Mouse (Mus musculus): ENCODE measurements around the gene Pcdh9. TPM values are rescaled to one million over a fixed set of nuclear protein-coding genes. Genes with fewer than 3 reads are reported as not detected.

Gene Pcdh9
- total and polyA plus RNA-seq, 3 experiments: 0.70 to 1.8 (median 1.2) TPM

DNA sequence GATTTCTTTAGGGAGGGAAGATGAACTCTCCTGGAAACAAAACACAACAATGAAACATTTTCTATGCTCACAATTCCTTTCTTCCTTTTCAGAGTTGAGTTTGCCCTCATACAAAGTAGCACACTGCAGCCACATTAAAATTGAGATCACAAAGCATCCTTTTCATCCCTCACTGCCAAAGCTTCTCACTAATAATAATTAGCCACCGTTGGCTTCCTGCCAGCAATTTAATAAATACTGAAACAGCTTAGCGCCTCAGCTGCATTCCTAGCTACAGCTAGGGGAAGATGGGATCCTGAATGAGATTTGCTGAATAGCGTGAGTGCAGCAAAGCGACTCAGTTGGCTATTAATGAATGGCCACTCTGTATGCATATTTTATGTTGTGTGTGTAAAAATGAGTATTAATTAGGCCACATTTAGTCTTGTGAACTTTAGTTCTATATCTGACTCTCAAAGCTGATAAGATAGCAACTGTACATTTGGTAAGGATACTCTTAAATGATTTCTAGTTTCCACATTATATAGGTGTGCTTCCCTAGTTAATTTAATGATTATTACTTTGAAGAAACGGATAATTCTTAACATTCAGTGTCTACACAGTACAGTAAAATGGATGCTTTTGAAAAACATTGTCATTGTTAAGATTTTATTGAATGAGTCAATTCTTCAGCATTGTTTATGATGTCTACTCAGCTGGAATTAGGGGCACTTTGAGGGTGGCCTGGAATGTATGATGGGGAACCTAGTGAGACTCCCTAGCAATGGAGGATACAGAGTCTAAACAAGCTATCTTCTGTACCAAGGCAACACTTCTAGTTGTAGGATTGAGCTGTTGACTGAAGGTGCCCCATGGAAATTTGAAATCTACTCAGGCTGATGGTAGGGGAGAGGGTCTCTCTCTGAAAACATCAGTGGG is 881.1 kb downstream of the Pcdh9 start:
- intact Hi-C loops (cut with DNase I): no loop called here
- WGBS: 67% methylated on average over 5 of the region's 5 CpGs
- no peaks in the 10 kb centered on the region for H3K4me1 ChIP-seq (ENCODE audit: control insufficient read depth, insufficient read depth, low read length)
- DNase-seq: no peak
- no peak overlapping the region for H3K9ac ChIP-seq (ENCODE audit: low read depth, low read length)
- TF ChIP-seq POLR2A (IDR thresholded peaks at IDR 0.05; ENCODE audit: insufficient read depth, low read depth, low read length): no peak
- TF ChIP-seq EP300 (IDR thresholded peaks at IDR 0.05; ENCODE audit: insufficient read depth, low read depth, low read length): no peak
- TF ChIP-seq CTCF (IDR thresholded peaks at IDR 0.05): no peak
- H3K36me3 ChIP-seq (ENCODE audit: control insufficient read depth, insufficient read depth, low read length): no peaks in the 10 kb centered on the region
- H3K4me3 ChIP-seq: no peak overlapping the region
- no peaks in the 10 kb centered on the region for H3K27me3 ChIP-seq (ENCODE audit: control insufficient read depth, insufficient read depth, low read length)
- no peaks in the 10 kb centered on the region for H3K79me2 ChIP-seq (replicated peaks; ENCODE audit: control insufficient read depth, insufficient read depth, low read length)
- H3K27ac ChIP-seq: no peak overlapping the region

All from heart, adult 2 months (tissue).